Mouse (Mus musculus) megakaryocyte, embryonic 14.5 days (primary cell): Measurements from ENCODE around the gene Rab19.
"Not testable (repeated sequence)": the region's sequence is repeated elsewhere in the genome, so short reads cannot be mapped to it uniquely, and the experiment has no call there.

Source experiments
- FLI1 ChIP-seq: IDR thresholded peaks from 2 replicates; pipeline ENCODE4 v1.6.1; 2012; ENCODE audit warnings: low read length, inconsistent platforms, mixed read lengths
- GATA1 ChIP-seq: IDR thresholded peaks from 3 replicates; pipeline ENCODE4 v1.6.1; 2012; ENCODE audit warnings: mixed read lengths, low read length, inconsistent platforms, borderline replicate concordance

DNA sequence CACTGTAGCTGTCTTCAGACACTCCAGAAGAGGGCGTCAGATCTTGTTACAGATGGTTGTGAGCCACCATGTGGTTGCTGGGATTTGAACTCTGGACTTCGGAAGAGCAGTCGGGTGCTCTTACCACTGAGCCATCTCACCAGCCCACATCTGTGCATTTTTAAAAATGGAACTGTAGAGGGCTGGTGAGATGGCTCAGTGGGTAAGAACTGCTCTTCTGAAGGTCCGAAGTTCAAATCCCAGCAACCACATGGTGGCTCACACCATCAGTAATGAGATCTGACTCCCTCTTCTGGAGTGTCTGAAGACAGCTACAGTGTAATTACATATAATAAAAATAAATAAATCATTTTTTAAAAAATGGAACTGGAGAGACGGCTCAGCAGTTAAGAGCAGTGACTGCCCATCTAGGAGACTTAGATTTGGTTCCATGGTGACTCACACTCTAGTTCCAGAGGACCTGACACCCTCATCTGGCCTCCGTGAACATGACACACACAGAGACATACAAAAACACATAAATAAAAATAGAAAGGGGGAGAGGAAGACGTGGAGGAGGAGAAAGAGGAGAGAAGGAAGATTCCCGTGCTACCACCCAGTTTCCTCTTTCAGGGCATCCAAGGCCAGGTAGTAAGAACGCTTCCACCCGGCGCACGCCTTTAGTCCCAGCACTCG, 2.7 kb upstream of the Rab19 start:
- TF ChIP-seq GATA1, FLI1: not testable (repeated sequence)
